Mouse (Mus musculus) kidney, adult 2 months (tissue): ENCODE measurements around the gene Gm6880. TPM values are rescaled to one million over a fixed set of nuclear protein-coding genes. Genes with fewer than 3 reads are reported as not detected.
"Not testable (repeated sequence)": the region's sequence is repeated elsewhere in the genome, so short reads cannot be mapped to it uniquely, and the experiment has no call there.

Experiments used
- DNase-seq: peaks from one replicate; pipeline ENCODE4 v3.0.0; 2021
- H3K27ac ChIP-seq: fragments of 200-500 bp; 2 replicates; pipeline ENCODE4 v1.5.1; 2012; ENCODE audit warnings: low read depth, low read length, control low read depth, inconsistent platforms; ENCODE audit not compliant: insufficient read depth
- H3K27me3 ChIP-seq: fragments of 200-500 bp; replicated peaks from 2 replicates; pipeline ENCODE4 v1.6.1; 2012; ENCODE audit warnings: mild to moderate bottlenecking, moderate library complexity, low read length, inconsistent platforms; ENCODE audit not compliant: control insufficient read depth, insufficient read depth
- H3K36me3 ChIP-seq: fragments of 200-500 bp; 2 replicates; pipeline ENCODE4 v1.6.1; 2012; ENCODE audit warnings: mild to moderate bottlenecking, moderate library complexity, low read length, inconsistent platforms; ENCODE audit not compliant: control insufficient read depth, insufficient read depth
- H3K4me1 ChIP-seq: fragments of 200-500 bp; 2 replicates; pipeline ENCODE4 v1.6.1; 2011; ENCODE audit warnings: low read length; ENCODE audit not compliant: control insufficient read depth, insufficient read depth
- H3K4me3 ChIP-seq: fragments of 200-500 bp; 2 replicates; pipeline ENCODE4 v1.5.1; 2011; ENCODE audit warnings: mild to moderate bottlenecking, low read depth, low read length, control low read depth; ENCODE audit not compliant: insufficient read depth
- CTCF ChIP-seq: fragments of 200-500 bp; conservative IDR thresholded peaks from 2 replicates; pipeline ENCODE4 v1.5.1; 2011; ENCODE audit warnings: low read depth, mild to moderate bottlenecking, control low read depth, low read length, moderate library complexity, mixed read lengths; ENCODE audit not compliant: insufficient read depth, insufficient read length
- POLR2A ChIP-seq: fragments of 200-500 bp; IDR thresholded peaks from one replicate; pipeline ENCODE4 v1.6.1; 2011; ENCODE audit warnings: low read depth, low read length, control low read depth
- WGBS: fragments of 180-500 bp; shearing (Covaris S2); methylation state at CpG from one replicate; pipeline ENCODE4 v1.1.7; 2018; 5-methylcytosine and 5-hydroxymethylcytosine counted together
- polyA plus RNA-seq: library from polyadenylated mRNA; depleted of rRNA; stranded (reverse); fragments of >200 nt; gene quantifications from 2 replicates; pipeline ENCODE4 v1.2.3, GENCODE M21; 2012; rRNA removed

Gene Gm6880
- not detected in 2 replicates for polyA plus RNA-seq

DNA sequence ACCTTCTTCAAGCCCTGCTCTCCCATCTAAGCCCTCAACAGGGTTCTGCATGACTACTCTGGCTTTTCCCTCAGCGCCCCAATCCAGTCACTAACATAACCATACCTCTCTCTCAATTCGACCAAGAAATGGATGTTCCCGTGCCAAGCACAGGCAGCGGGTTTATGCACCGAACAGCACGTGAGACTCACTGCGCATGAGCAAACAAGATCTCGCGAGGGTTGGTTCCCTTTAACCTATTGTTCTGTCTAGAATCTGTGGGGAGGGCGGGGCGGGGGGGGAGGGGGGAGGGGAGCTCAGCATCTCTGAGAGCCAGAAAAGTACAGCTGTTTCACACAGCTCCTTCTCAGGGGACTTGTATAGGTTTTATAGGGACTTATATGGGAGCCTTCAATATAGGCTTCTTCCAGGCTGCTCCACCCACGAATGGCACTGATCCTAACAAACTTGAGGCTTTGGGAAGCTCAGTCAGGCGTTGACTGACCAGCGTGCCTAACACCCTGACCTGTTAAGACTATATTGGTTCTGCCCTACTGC lies at the start of gene Gm6880:
Gene Gm6880, minus strand, starts transcription at position 51 of the 537 bp plus-strand sequence.
- not testable (repeated sequence) for H3K4me3 ChIP-seq, DNase-seq, H3K4me1 ChIP-seq, H3K27me3 ChIP-seq, H3K36me3 ChIP-seq, H3K27ac ChIP-seq
- WGBS, result 55% methylated on average over 12 of the region's 14 CpGs

GRCm38 (mm10) chrX:74517461-74517860 lies 36.3 kb upstream of the Gm6880 start:
- not testable (repeated sequence) for H3K4me3 ChIP-seq, H3K4me1 ChIP-seq, H3K27me3 ChIP-seq, H3K36me3 ChIP-seq, DNase-seq, H3K27ac ChIP-seq

- no peak for DNase-seq
- Histone ChIP-seq H3K27me3 (no peaks in the 10 kb centered on the region), H3K4me1 (no peaks in the 10 kb centered on the region), H3K36me3 (no peaks in the 10 kb centered on the region), H3K27ac (no peak overlapping the region), H3K4me3 (no peak overlapping the region)
- WGBS, result 60% methylated on average over 1 of the region's 1 CpGs
- TF ChIP-seq POLR2A, result no peak
- no peak for TF ChIP-seq CTCF
These were observed 15.9 kb upstream of the Gm6880 start for GRCm38 (mm10) chrX:74497131-74497530.

DNA sequence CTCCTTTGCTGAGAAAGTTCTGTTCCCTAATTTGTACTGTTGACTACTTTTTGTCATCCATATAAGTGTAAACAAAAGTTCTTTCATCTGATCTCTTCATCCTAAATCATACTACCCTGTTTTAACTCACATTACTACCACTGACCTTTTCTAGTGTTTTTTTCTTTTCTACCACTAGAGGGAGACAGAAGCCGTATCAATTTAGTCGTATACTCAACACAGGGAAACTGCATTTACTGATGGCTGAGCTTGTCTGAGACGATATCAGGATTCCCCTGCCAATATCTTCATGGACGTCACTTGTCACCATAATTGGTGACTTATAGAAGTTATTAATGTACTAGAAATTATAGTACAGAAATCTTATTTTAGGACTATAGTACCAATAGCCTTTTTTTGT lies 28.4 kb downstream of the Gm6880 start:
- TF ChIP-seq POLR2A, result no peak
- 0 out of 2 replicates have a peak, but pooled peaks have one; percentile 4 for TF ChIP-seq CTCF
- Histone ChIP-seq H3K4me1 (no peaks in the 10 kb centered on the region), H3K27me3 (no peaks in the 10 kb centered on the region), H3K36me3 (no peaks in the 10 kb centered on the region), H3K4me3 (no peak overlapping the region), H3K27ac (no peak overlapping the region)
- 4% methylated on average over 4 of the region's 4 CpGs for WGBS
- DNase-seq, result peak; percentile 29

GRCm38 (mm10) chrX:74451157-74451912 lies 29.9 kb downstream of the Gm6880 start:
- no peak for DNase-seq
- H3K4me3 ChIP-seq, result no peak overlapping the region
- no peaks in the 10 kb centered on the region for H3K4me1 ChIP-seq
- H3K36me3 ChIP-seq, result no peaks in the 10 kb centered on the region; the same call in 1 of the 2 replicates
- TF ChIP-seq POLR2A, result no peak
- TF ChIP-seq CTCF, result no peak
- 82% methylated on average over 4 of the region's 4 CpGs for WGBS
- H3K27ac ChIP-seq, result no peak overlapping the region
- H3K27me3 ChIP-seq, result no peaks in the 10 kb centered on the region

Other genes starting within 250 kb of the Gm6880 start
- gene Flna, start 231.6 kb downstream of the Gm6880 start, polyA plus RNA-seq, result 125 and 161 TPM in 2 replicates
- gene Emd, start 226.7 kb downstream of the Gm6880 start, polyA plus RNA-seq, result 41.1 and 45.2 TPM in 2 replicates
- 1,301 and 1,460 TPM in 2 replicates for gene Rpl10, start 210.6 kb downstream of the Gm6880 start, polyA plus RNA-seq
- gene Taz, start 199.5 kb downstream of the Gm6880 start, polyA plus RNA-seq, result 79.6 and 104 TPM in 2 replicates
- gene Dnase1l1, start 199.1 kb downstream of the Gm6880 start, polyA plus RNA-seq, result 26.0 and 26.1 TPM in 2 replicates
- 382 and 458 TPM in 2 replicates for gene Atp6ap1, start 184.3 kb downstream of the Gm6880 start, polyA plus RNA-seq
- 120 and 150 TPM in 2 replicates for gene Gdi1, start 176.4 kb downstream of the Gm6880 start, polyA plus RNA-seq
- gene Fam50a, start 168.4 kb downstream of the Gm6880 start, polyA plus RNA-seq, result 13.1 and 17.7 TPM in 2 replicates
- 5.8 and 7.3 TPM in 2 replicates for gene Plxna3, start 152.3 kb downstream of the Gm6880 start, polyA plus RNA-seq
- gene Lage3, start 127.8 kb downstream of the Gm6880 start, polyA plus RNA-seq, result 78.3 and 81.7 TPM in 2 replicates
- gene Ubl4a, start 108.2 kb downstream of the Gm6880 start, polyA plus RNA-seq, result 43.3 and 50.4 TPM in 2 replicates
- 13.9 and 17.4 TPM in 2 replicates for gene Slc10a3, start 108.0 kb downstream of the Gm6880 start, polyA plus RNA-seq
- gene Fam3a, start 88.1 kb downstream of the Gm6880 start, polyA plus RNA-seq, result 47.1 and 53.5 TPM in 2 replicates
- 10.7 and 11.2 TPM in 2 replicates for gene Ikbkg, start 88.1 kb downstream of the Gm6880 start, polyA plus RNA-seq
- 34.1 and 34.8 TPM in 2 replicates for gene G6pdx, start 52.2 kb downstream of the Gm6880 start, polyA plus RNA-seq
- gene Olfr1326-ps1, start 93.5 kb upstream of the Gm6880 start, polyA plus RNA-seq, result not detected in 2 replicates
- gene Olfr1325, start 111.3 kb upstream of the Gm6880 start, polyA plus RNA-seq, result not detected in 2 replicates
- 0.03 and 0.04 TPM in 2 replicates for gene Gm5640, start 164.2 kb upstream of the Gm6880 start, polyA plus RNA-seq